7 mouse cellular contexts compared by ENCODE assay signal in genomic region chr1:177796193-177796939, GRCm38 (mm10). TPM values are rescaled to one million over a fixed set of nuclear protein-coding genes. Genes with fewer than 3 reads are reported as not detected.
A peak's percentile ranks its signal among the peaks of the same experiment; 100 is the strongest.
DNase-seq lines count a peak whose midpoint lies in the region; ATAC-seq lines count a peak whose summit lies in the region.

TSS of gene Adss (minus strand) at chr1:177796511.

- H3K4me1 ChIP-seq in embryonic facial prominence, embryonic 11.5 days (ENCODE audit: control insufficient read depth, insufficient read depth, low read length), result no peaks in the 10 kb centered on the region
- H3K4me1 ChIP-seq in limb, embryonic 10.5 days, result peaks cover 15% of the 10 kb centered on the region
- H3K4me1 ChIP-seq in midbrain, embryonic 13.5 days (replicated peaks), result peaks cover 24% of the 10 kb centered on the region

- WGBS in embryonic facial prominence, embryonic 11.5 days, result under 1% methylated on average over 44 of the region's 64 CpGs
- under 1% methylated on average over 63 of the region's 64 CpGs for WGBS in limb, embryonic 10.5 days
- WGBS in midbrain, embryonic 13.5 days, result under 1% methylated on average over 51 of the region's 64 CpGs

- no peaks in the 10 kb centered on the region for H3K27me3 ChIP-seq in embryonic facial prominence, embryonic 11.5 days (ENCODE audit: control insufficient read depth, insufficient read depth, low read length)
- no peaks in the 10 kb centered on the region for H3K27me3 ChIP-seq in limb, embryonic 10.5 days (ENCODE audit: low read depth, poor library complexity, severe bottlenecking)
- H3K27me3 ChIP-seq in midbrain, embryonic 13.5 days, result no peaks in the 10 kb centered on the region

- peak; percentile 100 for ATAC-seq in embryonic facial prominence, embryonic 11.5 days (replicated peaks; ENCODE audit: insufficient number of reproducible peaks, low FRiP score, low TSS enrichment, low read depth)
- ATAC-seq in granulocyte monocyte progenitor cell, adult 5-6 weeks (replicated peaks; ENCODE audit: poor library complexity, severe bottlenecking), result peak; percentile 84
- ATAC-seq in midbrain, embryonic 13.5 days, result peak; percentile 99

- H3K4me2 ChIP-seq in embryonic facial prominence, embryonic 11.5 days (ENCODE audit: low read depth, low read length), result peak within 1 kb of the TSS; percentile 73
- peak within 1 kb of the TSS; percentile 66 for H3K4me2 ChIP-seq in midbrain, embryonic 13.5 days (replicated peaks)

- peak within 1 kb of the TSS; percentile 76 for H3K9ac ChIP-seq in embryonic facial prominence, embryonic 11.5 days (replicated peaks; ENCODE audit: low read length)
- peak within 1 kb of the TSS; percentile 81 for H3K9ac ChIP-seq in midbrain, embryonic 13.5 days (replicated peaks)

- H3K36me3 ChIP-seq in embryonic facial prominence, embryonic 11.5 days (replicated peaks; ENCODE audit: control insufficient read depth, insufficient read depth, low read depth, low read length), result no peaks in the 10 kb centered on the region
- no peaks in the 10 kb centered on the region for H3K36me3 ChIP-seq in limb, embryonic 10.5 days
- H3K36me3 ChIP-seq in midbrain, embryonic 13.5 days, result no peaks in the 10 kb centered on the region

- H3K9me3 ChIP-seq in embryonic facial prominence, embryonic 11.5 days (replicated peaks; ENCODE audit: control insufficient read depth, low read length), result no peaks in the 10 kb centered on the region
- no peaks in the 10 kb centered on the region for H3K9me3 ChIP-seq in limb, embryonic 10.5 days (replicated peaks)
- no peaks in the 10 kb centered on the region for H3K9me3 ChIP-seq in midbrain, embryonic 13.5 days

- DNase-seq in adrenal gland, postnatal 14 days, result peak; percentile 100
- DNase-seq in embryonic facial prominence, embryonic 11.5 days (ENCODE audit: low spot score), result peak; percentile 99
- DNase-seq in kidney, adult 11 months, result peak; percentile 99
- peak; percentile 97 for DNase-seq in limb, embryonic 10.5 days (ENCODE audit: low spot score)
- DNase-seq in spleen, adult 12 weeks (ENCODE audit: low spot score), result peak; percentile 99

- peak within 1 kb of the TSS; percentile 72 for H3K27ac ChIP-seq in embryonic facial prominence, embryonic 11.5 days (replicated peaks; ENCODE audit: low read depth, low read length)
- H3K27ac ChIP-seq in limb, embryonic 10.5 days, result peak within 1 kb of the TSS; percentile 95
- peak within 1 kb of the TSS; percentile 84 for H3K27ac ChIP-seq in midbrain, embryonic 13.5 days

- H3K4me3 ChIP-seq in embryonic facial prominence, embryonic 11.5 days (ENCODE audit: low read depth, low read length), result peak within 1 kb of the TSS; percentile 80
- H3K4me3 ChIP-seq in limb, embryonic 10.5 days, result peak within 1 kb of the TSS; percentile 75
- peak within 1 kb of the TSS; percentile 69 for H3K4me3 ChIP-seq in midbrain, embryonic 13.5 days (replicated peaks)

RNA-seq across cellular contexts. Expression of gene Adss, which starts in this region (rescaled TPM):
- 54.3 and 64.7 TPM in 2 replicates for total RNA-seq in adrenal gland, postnatal 14 days (2021)
- 73.0 and 83.8 TPM in 2 replicates for polyA plus RNA-seq in embryonic facial prominence, embryonic 11.5 days (2014; fragmentation: Nextera tagmentation; extraction: Ambion mirVana)
- total RNA-seq in granulocyte monocyte progenitor cell, adult 5-6 weeks (2014; fragmentation: Nextera tagmentation), result 117 and 118 TPM in 2 replicates
- total RNA-seq in granulocyte monocyte progenitor cell, adult 5-6 weeks (2017), result 214 and 257 TPM in 2 replicates
- polyA plus RNA-seq in limb, embryonic 10.5 days (2016; fragmentation: Nextera tagmentation; extraction: Ambion mirVana), result 62.2 and 64.2 TPM in 2 replicates
- polyA plus RNA-seq in midbrain, embryonic 13.5 days (2015; fragmentation: Nextera tagmentation; extraction: Ambion mirVana), result 44.0 and 45.0 TPM in 2 replicates

Comparison
In these comparisons a context has a peak if more than half of its experiments do, and no peak if none do; other contexts are left out.
1. Peak in every context shown above with its lines: DNase-seq, ATAC-seq, H3K4me3 ChIP-seq and H3K27ac ChIP-seq.